28 mouse cellular contexts compared by ENCODE assay signal in the genomic region with DNA sequence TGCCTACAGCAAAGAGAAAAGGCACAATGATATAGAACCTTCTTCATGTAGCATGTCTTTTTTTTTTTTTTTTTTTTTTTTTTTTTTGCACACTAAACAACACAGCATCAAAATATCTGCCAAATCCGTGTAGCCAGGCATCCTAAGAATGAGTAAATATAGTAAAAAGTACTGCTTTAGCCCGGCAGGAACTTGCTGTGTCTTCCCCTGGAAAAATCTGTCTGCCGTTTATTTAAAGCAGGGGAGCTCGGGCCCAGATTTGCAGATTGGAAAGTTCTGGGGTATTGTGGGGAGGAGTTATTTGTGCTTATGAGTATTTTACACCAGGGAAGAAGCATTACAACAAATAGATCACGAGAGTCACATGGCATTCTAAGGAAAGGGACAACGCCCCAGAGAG. TPM values are rescaled to one million over a fixed set of nuclear protein-coding genes. Genes with fewer than 3 reads are reported as not detected.
"Had no signal": no experiment of that assay in that cellular context is flagged by ENCODE, and none has a peak within 500 bp of the region (broad histone marks: within the 10 kb centered on the region; RNA-seq: fewer than 3 reads in every experiment).

No protein-coding gene starts in this region.

- ATAC-seq: lung, postnatal 0 days; midbrain, embryonic 13.5 days; midbrain, embryonic 16.5 days had no signal

- H3K4me1 ChIP-seq: midbrain, embryonic 10.5 days; midbrain, embryonic 13.5 days; neural tube, embryonic 13.5 days had no signal

- DNase-seq: kidney, adult 11 months; kidney, adult 9 months; kidney, postnatal 14 days; layer of hippocampus, adult 9-11 months; liver, postnatal 0 days; lung, embryonic 14.5 days; retina, postnatal 1 day; right cerebral cortex, postnatal 4 days; spleen, adult 18-20 months; thymus, postnatal 25 days had no signal

- H3K27ac ChIP-seq: layer of hippocampus, adult 2 months; limb, embryonic 10.5 days; limb, embryonic 13.5 days; liver, embryonic 14.5 days; macrophage; midbrain, embryonic 10.5 days; midbrain, embryonic 13.5 days; neural tube, embryonic 13.5 days; stomach, embryonic 15.5 days had no signal

- H3K4me3 ChIP-seq: layer of hippocampus, adult 2 months; limb, embryonic 10.5 days; limb, embryonic 13.5 days; megakaryocyte, embryonic 14.5 days; midbrain, embryonic 10.5 days; midbrain, embryonic 13.5 days; myocyte; neural tube, embryonic 13.5 days; stomach, embryonic 15.5 days had no signal

- H3K27me3 ChIP-seq: limb, embryonic 13.5 days; megakaryocyte, embryonic 14.5 days; midbrain, embryonic 13.5 days; neural tube, embryonic 13.5 days; stomach, embryonic 15.5 days had no signal

- H3K36me3 ChIP-seq: limb, embryonic 10.5 days; limb, embryonic 13.5 days; midbrain, embryonic 10.5 days; midbrain, embryonic 13.5 days; neural tube, embryonic 13.5 days; stomach, embryonic 15.5 days had no signal

RNA-seq across cellular contexts. Expression of a gene that starts 12.1 kb away (rescaled TPM):
- total RNA-seq: layer of hippocampus, adult 2 months; layer of hippocampus, postnatal 25 days; left cerebral cortex, adult 18-20 months; left cerebral cortex, postnatal 25 days; monocyte, adult 5-6 weeks; neutrophil, adult 5-6 weeks had no signal
- polyA plus RNA-seq: macrophage; midbrain, embryonic 10.5 days; midbrain, embryonic 13.5 days; midbrain, embryonic 16.5 days had no signal
